Mouse (Mus musculus): Measurements from ENCODE around the gene Slc1a1. TPM values are rescaled to one million over a fixed set of nuclear protein-coding genes. Genes with fewer than 3 reads are reported as not detected.

Slc1a1 gene
- 1 to 10 TPM in 1 of 2 experiments, under 1 TPM in 1; 0.58 to 2.2 TPM for polyA plus RNA-seq (2017; shearing (Covaris generic))

DNA sequence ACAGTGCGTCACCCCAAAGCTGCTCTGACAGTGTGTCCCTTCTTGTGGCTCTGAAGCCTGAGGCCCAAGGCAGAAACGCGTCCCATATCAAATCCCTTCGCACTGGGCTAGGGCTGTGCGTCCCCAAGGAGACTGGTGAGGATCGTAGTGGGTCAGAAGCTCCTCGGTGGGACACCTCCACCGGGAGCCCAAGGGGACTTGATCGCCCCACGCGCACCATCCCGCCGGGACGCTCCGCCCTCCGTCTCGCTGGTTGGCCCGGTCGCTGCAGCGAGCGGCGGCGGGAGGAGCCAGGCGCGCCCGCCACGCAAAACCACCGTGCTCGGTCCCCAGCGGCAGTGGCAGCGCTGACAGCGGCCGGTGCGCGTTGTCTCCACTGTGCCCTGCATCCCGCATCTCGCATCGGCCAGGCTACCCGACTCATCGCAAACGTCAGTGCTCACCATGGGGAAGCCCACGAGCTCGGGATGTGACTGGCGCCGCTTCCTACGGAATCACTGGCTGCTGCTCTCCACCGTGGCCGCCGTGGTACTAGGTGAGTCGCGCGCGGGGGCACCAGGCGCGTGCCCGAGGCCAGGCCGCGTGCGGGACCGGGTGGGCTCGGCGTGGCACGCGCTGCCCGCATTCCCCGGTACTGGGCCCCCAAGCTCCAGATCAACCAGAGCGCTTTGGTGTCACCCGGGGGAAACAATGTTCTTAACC is at the start of gene Slc1a1:
Slc1a1 (plus strand) TSS at position 252 of the 702 bp plus-strand sequence.

Other genes with a start within 250 kb of the Slc1a1 start
- 1 to 10 TPM in 1 of 2 experiments, under 1 TPM in 1; 0.48 to 2.9 TPM for gene Glis3, start 155.0 kb upstream of the Slc1a1 start, polyA plus RNA-seq (2017; shearing (Covaris generic))
- gene Plpp6, start 128.9 kb downstream of the Slc1a1 start, polyA plus RNA-seq (2017; shearing (Covaris generic)), result 10 to 100 TPM; 17.5 to 35.4 TPM
- under 1 TPM; 0.54 to 0.77 TPM for gene 4430402I18Rik, start 132.8 kb downstream of the Slc1a1 start, polyA plus RNA-seq (2017; shearing (Covaris generic))
- gene Cdc37l1, start 155.3 kb downstream of the Slc1a1 start, polyA plus RNA-seq (2017; shearing (Covaris generic)), result 10 to 100 TPM; 42.8 to 51.1 TPM
- 10 to 100 TPM; 36.1 to 45.5 TPM for gene Ak3, start 212.9 kb downstream of the Slc1a1 start, polyA plus RNA-seq (2017; shearing (Covaris generic))

Measured in inflammation-experienced regulatory T-cells (primary cell).